Mouse (Mus musculus) myocyte (in vitro differentiated cells): ENCODE measurements around the gene Zfp335.

Experiments used
- CEBPB ChIP-seq: IDR thresholded peaks from 2 replicates; pipeline ENCODE4 v1.6.1; 2011; ENCODE audit warnings: mild to moderate bottlenecking, moderate library complexity; ENCODE audit not compliant: poor library complexity, insufficient read depth, severe bottlenecking
- E2F4 ChIP-seq: IDR thresholded peaks from one replicate; pipeline ENCODE4 v1.6.1; 2011; ENCODE audit warnings: mild to moderate bottlenecking, control low read depth, moderate library complexity; ENCODE audit not compliant: insufficient read depth
- MAX ChIP-seq: IDR thresholded peaks from one replicate; pipeline ENCODE4 v1.6.1; 2011; ENCODE audit warnings: low read depth, mild to moderate bottlenecking, control low read depth
- MYOD1 ChIP-seq, 3 experiments: IDR thresholded peaks; one replicate each; pipeline ENCODE4 v1.6.1; 2011; ENCODE audit warnings: control low read depth in 2 of 3, low read depth in 2 of 3, mild to moderate bottlenecking in 2 of 3, moderate library complexity in 1 of 3; ENCODE audit not compliant: insufficient read length in 2 of 3, control insufficient read depth in 1 of 3
- MYOG ChIP-seq, 3 experiments: IDR thresholded peaks; one replicate each; pipeline ENCODE4 v1.6.1; 2011; ENCODE audit warnings: control low read depth in 2 of 3, low read depth in 2 of 3, mild to moderate bottlenecking in 2 of 3; ENCODE audit not compliant: insufficient read length in 2 of 3, control insufficient read depth in 1 of 3, insufficient read depth in 1 of 3
- POLR2A ChIP-seq: IDR thresholded peaks from one replicate; pipeline ENCODE4 v1.6.1; 2011; ENCODE audit warnings: low read depth, mild to moderate bottlenecking, control low read depth, moderate library complexity; ENCODE audit not compliant: insufficient read length
- POLR2AphosphoS2 ChIP-seq: IDR thresholded peaks from one replicate; pipeline ENCODE4 v1.6.1; 2011; ENCODE audit warnings: low read depth, control low read depth; ENCODE audit not compliant: insufficient read length
- REST ChIP-seq: IDR thresholded peaks from one replicate; pipeline ENCODE4 v1.6.1; 2011; ENCODE audit warnings: mild to moderate bottlenecking, control low read depth, moderate library complexity; ENCODE audit not compliant: insufficient read depth, insufficient read length
- SRF ChIP-seq: IDR thresholded peaks from one replicate; pipeline ENCODE4 v1.6.1; 2011; ENCODE audit warnings: low read depth; ENCODE audit not compliant: control insufficient read depth, insufficient read length
- TCF12 ChIP-seq: IDR thresholded peaks from one replicate; pipeline ENCODE4 v1.6.1; 2011; ENCODE audit warnings: mild to moderate bottlenecking, control low read depth; ENCODE audit not compliant: poor library complexity, insufficient read depth, severe bottlenecking
- TCF3 ChIP-seq: IDR thresholded peaks from one replicate; pipeline ENCODE4 v1.6.1; 2011; ENCODE audit warnings: low read depth, control low read depth; ENCODE audit not compliant: insufficient read length
- USF1 ChIP-seq: IDR thresholded peaks from one replicate; pipeline ENCODE4 v1.6.1; 2011; ENCODE audit warnings: low read depth, mild to moderate bottlenecking, control low read depth, moderate library complexity

GRCm38 (mm10) chr2:164913428-164913786, 1.9 kb upstream of the Zfp335 start:
- TF ChIP-seq POLR2A (no peak), MYOG (IDR thresholded peaks at IDR 0.05; ENCODE audit: control insufficient read depth in 1 of 3, insufficient read depth in 1 of 3, insufficient read length in 2 of 3, low read depth in 2 of 3) (no peak), MYOD1 (IDR thresholded peaks at IDR 0.05; ENCODE audit: control insufficient read depth in 1 of 3, insufficient read length in 2 of 3, low read depth in 2 of 3) (peak in 1 of 3 experiments; percentile 2), TCF12 (no peak), CEBPB (no peak), USF1 (no peak), E2F4 (no peak), MAX (no peak), TCF3 (no peak), POLR2AphosphoS2 (no peak), SRF (no peak), REST (no peak)
